Mouse (Mus musculus) B cell, adult 2 months (primary cell): ENCODE results near the gene Vti1a.

Source experiments
- DNase-seq, 2 experiments: peaks; one replicate each; pipeline ENCODE4 v3.0.0; 2022

Vti1a gene

DNA sequence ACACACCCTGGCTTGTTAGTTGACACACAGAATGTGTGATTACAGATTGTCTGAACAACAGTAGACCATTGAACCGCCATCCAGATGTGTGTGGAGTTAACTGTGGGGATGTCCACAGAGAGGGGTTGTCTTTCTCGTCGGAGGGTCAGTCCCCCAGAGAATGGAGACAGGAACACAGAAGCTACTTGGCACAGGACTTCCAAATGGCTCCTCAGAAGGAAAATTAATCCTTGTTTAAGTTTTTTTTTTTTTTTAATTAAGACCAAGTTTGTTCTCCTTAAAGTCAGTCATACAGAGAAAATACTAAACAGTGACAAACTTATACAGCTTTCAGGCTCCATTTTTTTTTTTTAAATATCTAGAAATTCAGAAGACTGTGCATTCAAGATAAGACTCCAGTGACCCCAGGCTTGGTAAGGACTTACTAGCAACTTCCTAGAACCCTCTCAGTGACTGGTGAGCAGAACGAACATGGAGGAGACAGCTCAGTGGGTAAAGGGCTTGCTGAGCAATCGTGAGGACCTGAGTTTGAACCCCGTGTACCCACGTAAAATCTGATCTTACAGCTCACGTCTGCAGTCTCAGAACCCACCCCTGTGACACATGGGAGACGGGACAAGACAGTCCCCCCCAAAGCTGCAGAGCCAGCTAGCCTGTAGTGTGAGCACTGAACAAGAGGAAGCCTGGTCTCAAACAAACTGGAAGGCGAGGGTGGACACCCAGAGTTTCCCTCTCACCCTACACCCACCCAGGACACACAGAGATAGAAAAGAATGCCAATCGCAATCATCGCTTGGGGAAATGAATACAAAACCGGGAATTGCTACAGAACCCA lies 248.2 kb downstream of the Vti1a start:
- no peak for DNase-seq

- no peak for DNase-seq
Measured at GRCm38 (mm10) chr19:55565111-55565510, 249.0 kb downstream of the Vti1a start.

DNA sequence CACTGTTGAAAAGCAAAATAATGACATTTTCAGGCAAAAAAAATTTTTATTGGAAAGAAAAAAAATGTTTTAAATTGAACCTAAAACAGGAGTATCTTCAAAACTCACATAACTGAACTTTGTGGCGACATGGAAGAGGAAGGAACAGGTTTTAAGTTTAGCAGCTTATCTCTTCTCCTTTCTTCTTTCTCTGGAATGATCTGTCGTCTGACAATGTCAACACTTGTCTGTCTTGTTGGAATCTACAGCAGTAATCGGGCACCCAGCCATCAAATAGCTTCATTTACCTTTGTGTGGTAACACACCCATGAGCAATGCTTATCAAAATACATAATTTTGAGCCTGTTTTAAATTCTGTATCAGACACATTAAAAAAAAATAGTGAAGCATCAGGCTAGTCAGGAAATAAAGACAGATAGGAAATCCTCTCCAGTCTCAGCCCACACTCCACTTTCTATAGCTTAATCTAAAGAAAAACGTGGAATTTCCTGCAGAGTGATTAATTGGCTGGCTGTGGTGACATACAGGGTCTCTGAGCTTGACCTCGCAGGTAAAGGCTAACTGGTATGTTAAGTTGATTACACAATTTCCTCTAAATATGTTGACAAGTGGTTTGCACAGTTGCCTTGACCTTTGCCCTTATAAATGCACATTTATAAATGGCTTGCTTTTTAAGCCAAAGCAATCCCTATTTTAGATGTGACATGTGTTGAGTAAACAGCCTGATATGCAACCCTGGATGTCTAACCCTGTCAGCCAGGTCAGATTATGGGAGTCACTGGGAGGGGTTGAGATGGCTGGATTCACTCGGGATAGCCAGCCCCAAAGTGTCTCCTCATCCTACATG lies 249.7 kb downstream of the Vti1a start:
- DNase-seq, result no peak

DNA sequence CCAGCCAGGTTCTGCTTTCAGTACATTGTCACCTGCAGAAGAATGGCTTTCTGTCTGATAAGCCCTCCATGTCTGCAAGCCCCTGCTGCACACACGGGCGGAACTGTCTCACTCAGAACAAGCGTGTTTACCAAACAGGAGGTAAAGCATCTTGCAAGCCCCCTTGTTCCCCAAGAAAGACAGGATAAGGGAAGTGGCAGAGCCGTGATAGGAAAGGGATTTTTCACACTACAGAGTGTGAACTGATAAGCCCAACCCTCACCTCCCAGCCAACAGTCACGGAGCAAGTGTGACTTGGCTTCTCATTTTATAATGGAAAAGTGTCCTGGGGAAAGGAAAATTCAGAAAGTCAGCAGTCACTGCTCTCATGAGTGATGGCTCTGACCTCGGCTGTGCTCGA lies 253.0 kb downstream of the Vti1a start:
- no peak for DNase-seq

GRCm38 (mm10) chr19:55569894-55570293 lies 253.8 kb downstream of the Vti1a start:
- peak; percentile 14 to 18 for DNase-seq

- no peak for DNase-seq
Measured at GRCm38 (mm10) chr19:55570520-55571296, 254.6 kb downstream of the Vti1a start.

DNA sequence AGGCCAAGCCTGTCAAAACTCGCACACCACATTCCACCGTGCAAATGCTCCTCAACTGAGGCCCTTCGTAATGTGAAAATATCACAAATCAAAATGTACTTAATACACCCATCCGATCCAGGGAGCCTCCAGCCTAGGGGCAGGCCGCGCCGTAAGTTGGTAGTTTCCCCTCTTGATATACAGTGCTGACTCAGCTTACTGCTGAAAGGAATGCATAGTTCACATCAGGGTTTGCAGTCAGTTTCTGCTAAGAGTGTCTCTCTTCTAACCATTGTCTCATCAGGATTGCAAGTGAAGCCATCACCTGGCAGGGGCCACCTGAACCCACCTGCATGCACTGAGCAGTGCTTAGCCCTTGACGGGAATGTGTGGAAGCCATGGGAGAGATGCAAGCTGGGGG lies 255.4 kb downstream of the Vti1a start:
- DNase-seq, result no peak

DNA sequence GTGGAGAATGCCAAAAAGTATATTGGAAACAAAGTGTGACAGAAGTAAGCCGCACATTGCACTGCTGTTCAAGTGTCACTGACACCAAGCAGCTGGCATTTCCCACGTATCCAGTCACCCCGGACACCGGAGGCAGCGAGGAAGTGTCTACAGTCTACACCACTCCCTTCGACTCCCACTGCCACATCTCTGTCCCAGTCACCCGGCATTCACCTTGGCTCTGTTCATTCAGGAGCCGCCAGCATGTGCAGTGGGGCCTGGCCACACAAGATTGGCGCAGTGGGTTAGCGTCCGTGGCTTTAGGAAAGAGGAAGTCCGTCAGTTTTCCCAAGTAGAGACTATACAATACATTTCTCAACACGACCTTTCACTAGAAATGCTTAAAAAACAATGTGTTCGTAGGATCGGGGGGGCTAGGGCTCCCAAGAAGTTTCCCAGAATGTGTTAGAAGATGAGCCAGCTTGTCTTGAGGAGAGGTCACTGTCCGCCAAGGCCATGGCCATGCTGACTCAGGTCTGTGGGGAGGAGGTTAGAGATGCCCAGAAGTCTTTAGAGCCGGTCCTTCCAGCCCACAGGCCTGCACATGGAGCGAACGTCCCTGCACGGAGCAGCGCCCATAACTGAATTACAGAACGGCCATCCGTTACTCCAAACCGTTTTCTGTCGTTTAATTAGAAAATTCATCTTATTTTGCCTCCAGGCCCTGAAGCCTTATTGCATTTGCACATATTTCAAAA lies 261.4 kb downstream of the Vti1a start:
- DNase-seq, result no peak

DNA sequence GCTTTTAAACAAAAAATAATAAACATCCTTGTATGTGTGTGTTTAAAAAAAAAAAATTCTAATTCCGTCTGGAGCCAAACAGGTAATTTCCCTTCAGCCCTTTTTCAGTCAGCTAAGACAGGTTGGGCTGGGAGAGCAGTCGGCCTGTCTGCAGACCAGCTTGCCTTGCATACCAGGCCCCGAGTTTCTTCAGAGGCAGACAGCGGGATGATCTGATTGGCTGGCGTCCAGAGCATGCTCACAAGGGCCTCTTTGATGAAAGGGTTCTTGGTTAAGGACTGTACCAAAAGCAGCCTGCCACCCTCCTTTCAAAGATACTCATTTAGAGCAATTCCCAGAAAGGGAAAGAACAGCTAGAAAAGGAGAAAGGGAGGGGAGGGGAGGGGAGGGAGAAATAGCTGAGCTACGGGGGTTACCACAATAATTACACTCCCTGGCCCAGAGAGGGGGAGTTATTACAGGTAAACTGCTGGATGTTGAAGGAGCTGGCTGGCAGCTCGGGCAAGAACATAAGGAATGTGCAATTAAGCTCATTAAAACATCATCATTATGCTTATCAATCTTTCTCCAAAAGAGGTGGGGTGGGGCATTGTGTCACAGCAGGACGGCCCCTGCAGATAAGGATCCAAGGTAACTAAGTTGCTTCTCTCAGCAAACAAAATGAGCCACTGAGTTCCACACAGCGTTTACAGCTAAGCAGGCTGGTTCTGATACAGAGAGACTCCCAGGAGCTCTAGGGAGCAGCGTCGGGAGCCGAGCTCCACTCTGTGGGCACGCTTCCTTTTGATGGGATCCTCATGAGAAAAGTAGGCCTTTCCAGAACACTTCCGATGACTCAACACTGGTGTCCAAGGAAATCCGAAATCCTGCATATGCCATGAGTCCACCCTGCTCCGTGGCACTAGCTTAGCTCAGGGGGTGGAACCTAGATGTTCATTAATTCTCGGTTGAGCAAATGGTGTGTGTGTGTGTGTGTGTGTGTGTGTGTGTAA lies 262.3 kb downstream of the Vti1a start:
- DNase-seq, result no peak

- no peak for DNase-seq
Measured at GRCm38 (mm10) chr19:55579310-55579709, 263.2 kb downstream of the Vti1a start.

GRCm38 (mm10) chr19:55580152-55580551 lies 264.1 kb downstream of the Vti1a start:
- DNase-seq, result no peak

GRCm38 (mm10) chr19:55580667-55581066 lies 264.6 kb downstream of the Vti1a start:
- no peak for DNase-seq

DNA sequence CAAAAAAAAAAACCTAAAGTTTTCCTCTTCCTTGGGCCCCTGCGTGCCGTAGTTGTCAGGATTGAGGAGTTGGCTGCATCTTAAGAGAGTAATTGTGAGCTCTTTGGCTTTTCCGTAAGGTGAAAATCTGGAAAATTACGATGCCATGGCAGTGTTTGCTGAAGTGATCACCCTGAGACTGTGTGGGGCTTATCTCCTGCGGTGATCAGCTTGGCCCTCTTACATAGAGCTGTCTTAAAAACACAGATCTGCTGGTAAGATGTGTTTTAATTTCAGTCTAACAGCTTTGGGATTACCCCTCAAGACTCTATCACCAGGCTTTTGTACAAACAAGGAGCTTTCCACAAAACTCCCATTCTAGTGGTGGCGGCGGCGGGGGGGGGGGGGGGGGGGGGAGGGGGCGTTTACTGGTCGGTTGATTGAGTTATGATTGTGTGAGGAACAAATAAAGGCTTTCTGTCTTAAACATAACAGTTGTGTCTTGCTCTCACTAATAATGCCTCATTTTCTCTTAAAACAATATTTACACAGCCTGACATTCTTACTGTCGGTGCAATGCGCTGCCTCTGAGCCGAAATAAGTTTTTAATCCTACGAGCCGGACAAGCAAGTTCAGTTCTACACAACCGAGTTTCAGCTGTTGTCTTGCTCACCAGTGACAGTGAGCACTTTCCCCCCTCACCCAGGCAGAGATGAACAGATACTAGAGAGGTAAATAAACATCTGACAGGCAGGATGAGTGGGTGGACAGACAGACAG lies 267.0 kb downstream of the Vti1a start:
- DNase-seq, result no peak

GRCm38 (mm10) chr19:55585270-55586224 lies 269.5 kb downstream of the Vti1a start:
- DNase-seq, result no peak

- DNase-seq, result no peak
Measured at GRCm38 (mm10) chr19:55587638-55588421, 271.7 kb downstream of the Vti1a start.

GRCm38 (mm10) chr19:55588948-55589896 lies 273.1 kb downstream of the Vti1a start:
- DNase-seq, result no peak
